Mouse (Mus musculus) limb, embryonic 14.5 days (tissue): Measurements from ENCODE around the gene Creld1. TPM values are rescaled to one million over a fixed set of nuclear protein-coding genes. Genes with fewer than 3 reads are reported as not detected.

Experiments
- ATAC-seq: fragments of 200-750 bp; cut with Nextera tagmentation; 2 replicates; pipeline ENCODE4 v1.8.0; 2017; ENCODE audit warnings: low read depth, moderate number of reproducible peaks, moderate TSS enrichment; ENCODE audit not compliant: low FRiP score
- DNase-seq: peaks from one replicate; pipeline ENCODE4 v3.0.0-alpha.2; 2015; ENCODE audit warnings: low spot score
- H3K27ac ChIP-seq: fragments of 300-500 bp; sonication (generic); replicated peaks from 2 replicates; pipeline ENCODE4 v1.5.1; 2014; ENCODE audit warnings: low read depth, mild to moderate bottlenecking, low read length, moderate library complexity, mixed read lengths
- H3K27me3 ChIP-seq: fragments of 300-500 bp; sonication (generic); 2 replicates; pipeline ENCODE4 v1.6.1; 2014; ENCODE audit warnings: low read length, mixed read lengths; ENCODE audit not compliant: control insufficient read depth, insufficient read depth
- H3K36me3 ChIP-seq: fragments of 300-500 bp; sonication (generic); 2 replicates; pipeline ENCODE4 v1.6.1; 2014; ENCODE audit warnings: mild to moderate bottlenecking, low read length, moderate library complexity, mixed read lengths; ENCODE audit not compliant: control insufficient read depth, insufficient read depth
- H3K4me1 ChIP-seq: fragments of 300-500 bp; sonication (generic); 2 replicates; pipeline ENCODE4 v1.6.1; 2014; ENCODE audit warnings: antibody characterized with exemption, low read length, mixed read lengths; ENCODE audit not compliant: control insufficient read depth, insufficient read depth
- H3K4me2 ChIP-seq: fragments of 300-500 bp; sonication (generic); replicated peaks from 2 replicates; pipeline ENCODE4 v1.6.1; 2014; ENCODE audit warnings: low read depth, mild to moderate bottlenecking, low read length, moderate library complexity; ENCODE audit not compliant: severe bottlenecking
- H3K4me3 ChIP-seq: fragments of 300-500 bp; sonication (generic); replicated peaks from 2 replicates; pipeline ENCODE4 v1.5.1; 2014; ENCODE audit warnings: low read length
- H3K9ac ChIP-seq: fragments of 300-500 bp; sonication (generic); 2 replicates; pipeline ENCODE4 v1.6.1; 2014; ENCODE audit warnings: mild to moderate bottlenecking, low read depth, low read length, moderate library complexity; ENCODE audit not compliant: severe bottlenecking
- H3K9me3 ChIP-seq: fragments of 300-500 bp; sonication (generic); 2 replicates; pipeline ENCODE4 v1.6.1; 2016; ENCODE audit warnings: low read length; ENCODE audit not compliant: control insufficient read depth
- POLR2A ChIP-seq: fragments of 200-500 bp; IDR thresholded peaks from 2 replicates; pipeline ENCODE4 v1.8.0; 2012; ENCODE audit warnings: inconsistent platforms, mild to moderate bottlenecking, moderate library complexity, borderline replicate concordance; ENCODE audit not compliant: insufficient read depth, insufficient read length; ENCODE audit errors: extremely low read depth
- WGBS: fragments of 180-500 bp; shearing (Covaris S2); extraction: QIAGEN DNeasy Blood & Tissue Kit; methylation state at CpG from one replicate; pipeline ENCODE4 v1.1.7; 2014; 5-methylcytosine and 5-hydroxymethylcytosine counted together
- polyA plus RNA-seq, 2 experiments: library from polyadenylated mRNA; depleted of rRNA in 1 of 2; stranded (reverse) in 1 of 2; unstranded in 1 of 2; fragments of >200 nt; fragmentation: Nextera tagmentation in 1 of 2; extraction: Ambion mirVana in 1 of 2; gene quantifications; 2 replicates each; pipeline versions ENCODE4 v1.2.1 to v1.2.3; 2012 to 2014

The Creld1 gene
- polyA plus RNA-seq, 2 experiments = 15.9 to 16.1 TPM

GRCm38 (mm10) chr6:113522310-113522709 lies 39.2 kb downstream of the Creld1 start:
- DNase-seq = no peak
- no peaks in the 10 kb centered on the region for H3K27me3 ChIP-seq
- H3K9ac ChIP-seq = no peak overlapping the region
- WGBS = 87% methylated on average over 1 of the region's 1 CpGs
- peaks cover 71% of the 10 kb centered on the region for H3K36me3 ChIP-seq
- TF ChIP-seq POLR2A = no peak
- no peak for ATAC-seq
- no peak overlapping the region for H3K4me2 ChIP-seq
- H3K27ac ChIP-seq = no peak overlapping the region
- no peak overlapping the region for H3K4me3 ChIP-seq
- H3K4me1 ChIP-seq = no peaks in the 10 kb centered on the region
- no peaks in the 10 kb centered on the region for H3K9me3 ChIP-seq

GRCm38 (mm10) chr6:113523420-113523819 lies 40.3 kb downstream of the Creld1 start:
- no peak overlapping the region for H3K4me2 ChIP-seq
- H3K36me3 ChIP-seq = peaks cover 64% of the 10 kb centered on the region
- 93% methylated on average over 8 of the region's 8 CpGs for WGBS
- no peak for TF ChIP-seq POLR2A
- H3K9me3 ChIP-seq = no peaks in the 10 kb centered on the region
- no peak overlapping the region for H3K9ac ChIP-seq
- H3K27ac ChIP-seq = no peak overlapping the region
- ATAC-seq (no peak), DNase-seq (no peak)
- no peak overlapping the region for H3K4me3 ChIP-seq
- H3K27me3 ChIP-seq = no peaks in the 10 kb centered on the region
- H3K4me1 ChIP-seq = no peaks in the 10 kb centered on the region

DNA sequence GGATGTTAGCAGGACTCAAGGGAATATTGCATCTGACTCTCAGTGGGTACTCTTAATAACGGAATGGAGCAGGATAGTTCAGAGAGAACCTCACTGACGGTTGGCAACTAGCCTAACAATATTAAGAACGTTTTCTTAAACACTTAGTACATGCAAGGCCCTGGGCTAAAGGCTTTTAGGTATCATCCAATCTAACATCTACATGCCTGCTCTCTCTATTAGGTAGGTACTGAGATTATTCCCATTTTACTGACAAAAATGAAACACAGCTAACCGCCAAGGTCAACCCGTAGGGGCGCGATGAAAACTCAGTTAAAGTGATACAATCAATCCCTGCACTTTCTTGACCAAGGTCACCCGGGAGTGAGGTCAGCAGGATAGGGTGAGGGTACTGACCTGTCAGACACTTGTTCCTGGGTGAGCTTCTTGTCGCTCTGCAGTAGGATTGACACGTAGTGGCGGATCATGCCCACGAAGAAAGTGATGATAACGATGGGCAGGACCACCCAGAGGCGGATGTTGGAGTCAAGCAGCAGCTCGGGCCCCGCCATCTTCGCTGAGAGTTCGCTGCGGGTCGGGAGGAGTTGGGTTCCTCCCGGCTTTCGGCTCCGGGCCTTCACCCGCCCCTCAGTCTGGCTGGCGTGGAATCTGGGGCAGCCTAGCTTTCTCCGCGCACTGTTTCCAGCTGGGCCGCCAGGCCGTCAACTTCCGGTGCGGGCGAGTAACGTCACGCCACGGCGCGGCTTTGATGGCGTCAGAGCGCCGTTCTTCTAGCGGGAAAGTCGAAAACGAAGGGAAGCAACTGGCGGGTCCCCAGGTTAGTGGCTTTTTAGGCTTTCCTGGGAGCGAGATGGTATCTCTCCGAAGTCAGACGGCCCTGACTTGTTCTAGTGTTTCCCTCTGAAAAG lies 48.1 kb downstream of the Creld1 start, which contains the start of the genes Emc3 and Fancd2:
Emc3 (minus strand) TSS at position 721 of the 908 bp plus-strand sequence.
Fancd2 (plus strand) TSS at position 751 of the 908 bp plus-strand sequence.
- peak; percentile 67; the same call in 1 of the 2 replicates for TF ChIP-seq POLR2A
- ATAC-seq = peak; percentile 90

GRCm38 (mm10) chr6:113531840-113532404 lies 48.8 kb downstream of the Creld1 start:
- H3K27ac ChIP-seq = no peak overlapping the region
- H3K4me1 ChIP-seq = peaks cover 7% of the 10 kb centered on the region; the same call in 1 of the 2 replicates
- no peak for DNase-seq
- H3K4me2 ChIP-seq = peak overlapping the region; percentile 51
- no peaks in the 10 kb centered on the region for H3K27me3 ChIP-seq
- no peak for TF ChIP-seq POLR2A
- peak overlapping the region; percentile 73 for H3K9ac ChIP-seq
- H3K4me3 ChIP-seq = peak overlapping the region; percentile 68
- ATAC-seq = no peak
- H3K36me3 ChIP-seq = peaks cover 5% of the 10 kb centered on the region; the same call in 1 of the 2 replicates
- H3K9me3 ChIP-seq = no peaks in the 10 kb centered on the region
- 8% methylated on average over 7 of the region's 7 CpGs for WGBS

More for the DNA sequence above, 48.1 kb downstream of the Creld1 start, which contains the start of the genes Emc3 and Fancd2:
- no peaks in the 10 kb centered on the region for H3K9me3 ChIP-seq
- WGBS = under 1% methylated on average over 47 of the region's 47 CpGs
- peak; percentile 85 for DNase-seq
- peak within 1 kb of the TSS; percentile 51 for H3K4me2 ChIP-seq
- H3K36me3 ChIP-seq = peaks cover 8% of the 10 kb centered on the region
- peak within 1 kb of the TSS; percentile 80 for H3K27ac ChIP-seq
- H3K4me1 ChIP-seq = peaks cover 7% of the 10 kb centered on the region; the same call in 1 of the 2 replicates
- no peaks in the 10 kb centered on the region for H3K27me3 ChIP-seq
- peak within 1 kb of the TSS; percentile 73 for H3K9ac ChIP-seq
- H3K4me3 ChIP-seq = peak within 1 kb of the TSS; percentile 68

- Histone ChIP-seq H3K4me3 (no peak overlapping the region), H3K36me3 (peaks cover 7% of the 10 kb centered on the region; the same call in 1 of the 2 replicates), H3K4me1 (peaks cover 7% of the 10 kb centered on the region; the same call in 1 of the 2 replicates), H3K27me3 (no peaks in the 10 kb centered on the region), H3K9me3 (no peaks in the 10 kb centered on the region), H3K4me2 (no peak overlapping the region), H3K9ac (no peak overlapping the region), H3K27ac (no peak overlapping the region)
- no peak for TF ChIP-seq POLR2A
- ATAC-seq (no peak), DNase-seq (no peak)
- 78% methylated on average over 7 of the region's 7 CpGs for WGBS
Measured at GRCm38 (mm10) chr6:113534886-113535285, 51.8 kb downstream of the Creld1 start.
